In the genomic region with DNA sequence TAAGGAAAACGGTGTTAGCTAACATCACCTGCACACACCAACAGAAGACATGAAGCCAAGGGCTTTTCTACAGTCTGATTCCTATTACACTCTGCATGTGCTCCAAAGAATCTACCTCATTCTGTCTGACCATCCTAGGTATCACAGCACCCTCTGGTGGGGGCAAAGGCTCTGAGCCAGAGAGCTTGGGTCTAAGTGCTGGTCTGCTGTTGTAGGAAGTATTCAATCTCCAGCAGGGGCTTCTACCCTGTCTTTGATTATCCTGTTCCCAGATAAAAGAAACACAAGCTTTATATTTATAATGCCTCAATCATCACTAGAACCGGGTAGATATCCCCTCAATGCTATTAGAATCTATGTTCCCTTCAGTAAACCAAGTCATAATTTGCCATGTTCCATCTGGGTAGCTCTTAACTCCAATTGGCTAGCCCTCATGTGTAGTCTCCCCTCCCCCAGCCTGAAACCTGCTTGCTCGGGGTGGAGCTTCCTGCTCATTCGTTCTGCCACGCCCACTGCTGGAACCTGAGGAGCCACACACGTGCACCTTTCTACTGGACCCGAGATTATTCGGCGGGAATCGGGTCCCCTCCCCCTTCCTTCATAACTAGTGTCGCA, we compare ENCODE assay signal across 8 mouse cellular contexts. TPM values are rescaled to one million over a fixed set of nuclear protein-coding genes. Genes with fewer than 3 reads are reported as not detected.
DNase-seq lines count a peak whose midpoint lies in the region; ATAC-seq and TF ChIP-seq lines count a peak whose summit lies in the region.
"Not testable (repeated sequence)": the region's sequence is repeated elsewhere in the genome, so short reads cannot be mapped to it uniquely, and the experiment has no call there.

No protein-coding gene starts in this region.

- H3K9me3 ChIP-seq in heart, embryonic 10.5 days; intestine, embryonic 16.5 days (ENCODE audit: control insufficient read depth, low read length); midbrain, embryonic 12.5 days: not testable (repeated sequence)

- H3K79me2 ChIP-seq in liver, adult 2 months (ENCODE audit: control insufficient read depth, insufficient read depth, low read length), result not testable (repeated sequence)

- ATAC-seq in intestine, embryonic 16.5 days, result peak; percentile 99
- peak; percentile 80 for ATAC-seq in midbrain, embryonic 12.5 days (ENCODE audit: low FRiP score, low read depth)

- peak overlapping the region; percentile 57; the same call in 1 of the 2 replicates for H3K27ac ChIP-seq in heart, embryonic 10.5 days
- H3K27ac ChIP-seq in intestine, embryonic 16.5 days (ENCODE audit: low read length); liver, adult 2 months (replicated peaks; ENCODE audit: insufficient read depth, low read depth, low read length); midbrain, embryonic 12.5 days (replicated peaks); spleen, adult 2 months (ENCODE audit: insufficient read depth, low read length): not testable (repeated sequence)

- not testable (repeated sequence) for H3K36me3 ChIP-seq in heart, embryonic 10.5 days; intestine, embryonic 16.5 days (ENCODE audit: control insufficient read depth, insufficient read depth, low read length); liver, adult 2 months (ENCODE audit: control insufficient read depth, insufficient read depth, low read length); midbrain, embryonic 12.5 days; spleen, adult 2 months (ENCODE audit: control insufficient read depth, insufficient read depth, low read length)

- H3K4me2 ChIP-seq in intestine, embryonic 16.5 days (ENCODE audit: low read depth, low read length), result not testable (repeated sequence)
- peak overlapping the region; percentile 32 for H3K4me2 ChIP-seq in midbrain, embryonic 12.5 days (replicated peaks)

- H3K4me1 ChIP-seq in heart, embryonic 10.5 days; intestine, embryonic 16.5 days (ENCODE audit: control insufficient read depth, insufficient read depth, low read length); liver, adult 2 months (ENCODE audit: control insufficient read depth, insufficient read depth, low read length); midbrain, embryonic 12.5 days; spleen, adult 2 months (ENCODE audit: control insufficient read depth, insufficient read depth, insufficient read length): not testable (repeated sequence)

- DNase-seq in 3T3-L1 (ENCODE audit: low read depth, low spot score), result peak; percentile 97
- peak; percentile 54 to 84 for DNase-seq in adrenal gland, adult (ENCODE audit: inconsistent age in 2 of 2, low spot score in 1 of 2)
- peak; percentile 93 for DNase-seq in embryo, embryonic 9.5 days (ENCODE audit: extremely low spot score)
- DNase-seq in heart, embryonic 10.5 days (ENCODE audit: low spot score), result peak; percentile 94
- DNase-seq in liver, adult 2 months (ENCODE audit: extremely low read depth, low read depth, low spot score), result peak; percentile 46
- peak; percentile 75 to 84 for DNase-seq in spleen, adult 2 months (ENCODE audit: low read depth in 1 of 2, low spot score in 2 of 2)

- not testable (repeated sequence) for H3K27me3 ChIP-seq in heart, embryonic 10.5 days (ENCODE audit: insufficient read depth, poor library complexity, severe bottlenecking); intestine, embryonic 16.5 days (replicated peaks; ENCODE audit: control insufficient read depth, insufficient read depth, low read length); liver, adult 2 months (ENCODE audit: control insufficient read depth, insufficient read depth, low read length); midbrain, embryonic 12.5 days; spleen, adult 2 months (ENCODE audit: control insufficient read depth, insufficient read depth, low read length)

- TF ChIP-seq POLR2A in liver, adult 2 months (IDR thresholded peaks at IDR 0.05; ENCODE audit: extremely low read depth, insufficient read depth, low read length); spleen, adult 2 months (IDR thresholded peaks at IDR 0.05; ENCODE audit: low read depth, low read length): not testable (repeated sequence)

- peak; percentile 57 for TF ChIP-seq CTCF in liver, adult 2 months (IDR thresholded peaks at IDR 0.05; ENCODE audit: low read depth, low read length)
- TF ChIP-seq CTCF in spleen, adult 2 months (IDR thresholded peaks at IDR 0.05; ENCODE audit: extremely low read depth, insufficient read depth, insufficient read length, insufficient replicate concordance), result peak; percentile 68; the same call in 1 of the 2 replicates

- H3K9ac ChIP-seq in intestine, embryonic 16.5 days (ENCODE audit: low read depth, low read length); liver, adult 2 months (ENCODE audit: low read depth, low read length); midbrain, embryonic 12.5 days (replicated peaks): not testable (repeated sequence)

- H3K4me3 ChIP-seq in heart, embryonic 10.5 days, result peak overlapping the region; percentile 35
- H3K4me3 ChIP-seq in intestine, embryonic 16.5 days (ENCODE audit: low read length); liver, adult 2 months (ENCODE audit: insufficient read depth, low read depth, low read length); midbrain, embryonic 12.5 days; spleen, adult 2 months (ENCODE audit: extremely low read depth, insufficient read depth, insufficient read length): not testable (repeated sequence)

- WGBS in heart, embryonic 10.5 days, result 3% methylated on average over 5 of the region's 11 CpGs
- WGBS in intestine, embryonic 16.5 days, result 3% methylated on average over 5 of the region's 11 CpGs
- WGBS in liver, adult 2 months, result 3% methylated on average over 6 of the region's 11 CpGs
- WGBS in midbrain, embryonic 12.5 days, result 7% methylated on average over 5 of the region's 11 CpGs
- WGBS in spleen, adult 2 months, result 3% methylated on average over 5 of the region's 11 CpGs

RNA-seq across cellular contexts. Expression of a gene that starts 14.3 kb away (rescaled TPM):
- 0.46 and 0.74 TPM in 2 replicates for polyA plus RNA-seq in heart, embryonic 10.5 days (2016; fragmentation: Nextera tagmentation; extraction: Ambion mirVana)
- 0.36 and 0.44 TPM in 2 replicates for polyA plus RNA-seq in intestine, embryonic 16.5 days (2015; fragmentation: Nextera tagmentation; extraction: Ambion mirVana)
- total RNA-seq in liver, adult 2 months (2014; rRNA removed), result 0.07 and 0.09 TPM in 2 replicates
- 0.05 and 0.11 TPM in 2 replicates for polyA plus RNA-seq in liver, adult 2 months (2012; rRNA removed)
- polyA plus RNA-seq in midbrain, embryonic 12.5 days (2016; fragmentation: Nextera tagmentation; extraction: Ambion mirVana), result 2.1 TPM in 2 replicates
- polyA plus RNA-seq in spleen, adult 2 months (2012; rRNA removed), result 0.06 and 0.15 TPM in 2 replicates

RNA-seq across cellular contexts. Expression of a gene that starts 15.4 kb away (rescaled TPM):
- polyA plus RNA-seq in heart, embryonic 10.5 days (2016; fragmentation: Nextera tagmentation; extraction: Ambion mirVana), result 1,266 and 1,290 TPM in 2 replicates
- polyA plus RNA-seq in intestine, embryonic 16.5 days (2015; fragmentation: Nextera tagmentation; extraction: Ambion mirVana), result 1,840 and 1,978 TPM in 2 replicates
- 1,017 and 1,033 TPM in 2 replicates for total RNA-seq in liver, adult 2 months (2014; rRNA removed)
- polyA plus RNA-seq in liver, adult 2 months (2012; rRNA removed), result 177 and 193 TPM in 2 replicates
- 1,622 and 1,683 TPM in 2 replicates for polyA plus RNA-seq in midbrain, embryonic 12.5 days (2016; fragmentation: Nextera tagmentation; extraction: Ambion mirVana)
- 463 and 551 TPM in 2 replicates for polyA plus RNA-seq in spleen, adult 2 months (2012; rRNA removed)

RNA-seq across cellular contexts. Expression of a gene that starts 29.2 kb away (rescaled TPM):
- polyA plus RNA-seq in heart, embryonic 10.5 days (2016; fragmentation: Nextera tagmentation; extraction: Ambion mirVana), result 15.2 and 22.4 TPM in 2 replicates
- polyA plus RNA-seq in intestine, embryonic 16.5 days (2015; fragmentation: Nextera tagmentation; extraction: Ambion mirVana), result 10.0 and 12.2 TPM in 2 replicates
- 1.1 and 1.8 TPM in 2 replicates for total RNA-seq in liver, adult 2 months (2014; rRNA removed)
- 0.21 and 0.31 TPM in 2 replicates for polyA plus RNA-seq in liver, adult 2 months (2012; rRNA removed)
- polyA plus RNA-seq in midbrain, embryonic 12.5 days (2016; fragmentation: Nextera tagmentation; extraction: Ambion mirVana), result 23.2 and 24.4 TPM in 2 replicates
- polyA plus RNA-seq in spleen, adult 2 months (2012; rRNA removed), result 3.2 and 3.5 TPM in 2 replicates

RNA-seq across cellular contexts. Expression of a gene that starts 29.3 kb away (rescaled TPM):
- polyA plus RNA-seq in heart, embryonic 10.5 days (2016; fragmentation: Nextera tagmentation; extraction: Ambion mirVana), result 27.0 and 31.3 TPM in 2 replicates
- polyA plus RNA-seq in intestine, embryonic 16.5 days (2015; fragmentation: Nextera tagmentation; extraction: Ambion mirVana), result 13.0 and 13.1 TPM in 2 replicates
- total RNA-seq in liver, adult 2 months (2014; rRNA removed), result 3.0 and 3.6 TPM in 2 replicates
- 2.0 TPM in 2 replicates for polyA plus RNA-seq in liver, adult 2 months (2012; rRNA removed)
- polyA plus RNA-seq in midbrain, embryonic 12.5 days (2016; fragmentation: Nextera tagmentation; extraction: Ambion mirVana), result 27.7 and 28.9 TPM in 2 replicates
- 4.5 and 4.6 TPM in 2 replicates for polyA plus RNA-seq in spleen, adult 2 months (2012; rRNA removed)

RNA-seq across cellular contexts. Expression of a gene that starts 49.6 kb away (rescaled TPM):
- 60.0 and 73.9 TPM in 2 replicates for polyA plus RNA-seq in heart, embryonic 10.5 days (2016; fragmentation: Nextera tagmentation; extraction: Ambion mirVana)
- polyA plus RNA-seq in intestine, embryonic 16.5 days (2015; fragmentation: Nextera tagmentation; extraction: Ambion mirVana), result 12.6 and 13.3 TPM in 2 replicates
- 0.18 and 0.40 TPM in 2 replicates for total RNA-seq in liver, adult 2 months (2014; rRNA removed)
- polyA plus RNA-seq in liver, adult 2 months (2012; rRNA removed), result 0.25 and 0.57 TPM in 2 replicates
- polyA plus RNA-seq in midbrain, embryonic 12.5 days (2016; fragmentation: Nextera tagmentation; extraction: Ambion mirVana), result 37.1 and 40.0 TPM in 2 replicates
- polyA plus RNA-seq in spleen, adult 2 months (2012; rRNA removed), result 3.4 and 4.8 TPM in 2 replicates

Comparison
In these comparisons a context has a peak if more than half of its experiments do, and no peak if none do; other contexts are left out.
1. DNase-seq: peak in every context shown above with its lines; median percentile 97 in 3T3-L1; 94 in heart, embryonic 10.5 days; 93 in embryo, embryonic 9.5 days; 80 in spleen, adult 2 months; 69 in adrenal gland, adult; 46 in liver, adult 2 months.